Mouse (Mus musculus) heart, adult 11 months (tissue): ENCODE measurements around the gene Gnas.

Experiments
- DNase-seq: peaks from one replicate; pipeline ENCODE4 v3.0.0; 2022

Gene Gnas

DNA sequence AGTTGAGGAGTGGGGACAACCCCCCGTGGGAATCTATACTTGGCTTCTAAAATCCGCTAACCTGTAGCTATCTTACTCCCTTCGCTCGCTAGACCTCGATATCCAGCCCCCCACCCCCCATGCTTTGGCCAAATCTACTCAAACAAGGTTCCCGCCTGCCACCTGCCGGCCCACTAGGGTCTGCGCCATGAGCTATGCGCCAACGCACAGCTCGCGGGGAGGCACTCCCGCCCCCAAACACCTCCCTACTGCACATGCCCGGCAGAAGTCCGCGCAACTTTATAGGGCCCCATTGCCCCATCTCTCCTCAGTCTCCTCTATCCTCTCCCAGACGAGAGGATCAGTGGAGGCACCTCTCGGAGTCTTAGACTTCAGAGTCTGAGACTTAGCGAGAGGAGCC is at the start of gene Gnas:
Gene Gnas (plus strand): TSS at position 310 of the 400 bp plus-strand sequence.
- peak; percentile 87 for DNase-seq

- DNase-seq, result no peak
Observed at GRCm38 (mm10) chr2:174242431-174242830, 41.7 kb upstream of the Gnas start.

DNA sequence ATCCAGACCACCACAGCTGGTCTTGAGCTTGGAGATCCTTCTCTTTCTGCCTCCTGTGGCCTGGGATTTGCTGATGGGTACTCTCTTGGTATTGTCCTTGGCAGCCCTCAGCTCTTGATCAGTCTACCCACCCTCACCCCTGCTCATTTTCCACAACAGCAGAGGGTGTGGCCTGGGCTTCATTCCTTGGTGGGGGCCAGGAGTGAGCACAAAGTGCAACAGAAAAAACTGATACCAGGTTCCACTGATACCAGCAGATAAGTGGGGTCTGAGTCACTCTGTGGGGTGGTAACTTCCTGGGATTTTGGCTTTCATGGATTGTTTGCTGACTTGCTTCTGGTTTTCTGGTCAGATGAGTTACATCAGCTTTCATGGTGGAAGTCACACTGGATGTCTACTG is 32.2 kb upstream of the Gnas start:
- DNase-seq, result no peak

DNA sequence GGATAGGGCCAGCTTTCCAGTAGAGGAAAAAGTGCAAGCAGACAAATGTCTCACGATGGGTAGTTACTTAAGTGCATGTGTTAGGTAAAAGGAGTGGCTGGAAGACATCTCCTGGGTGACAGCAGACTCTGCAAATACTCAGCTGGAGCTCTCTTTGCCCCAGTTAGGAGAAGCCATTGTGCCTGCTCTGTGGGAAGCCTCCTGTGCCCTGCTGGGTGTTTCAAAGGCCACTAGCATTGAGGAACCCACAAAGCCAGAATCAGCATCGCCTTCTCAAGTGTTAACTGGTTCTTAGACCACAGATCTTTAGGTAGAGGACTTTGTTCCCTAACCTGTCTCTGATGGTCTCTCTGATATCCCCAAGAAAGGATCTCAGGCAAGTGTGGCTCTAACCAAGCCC is 26.8 kb upstream of the Gnas start:
- DNase-seq, result no peak

GRCm38 (mm10) chr2:174260004-174260403 is 24.1 kb upstream of the Gnas start:
- DNase-seq, result no peak

GRCm38 (mm10) chr2:174260908-174261800 is 23.0 kb upstream of the Gnas start:
- DNase-seq, result no peak

DNA sequence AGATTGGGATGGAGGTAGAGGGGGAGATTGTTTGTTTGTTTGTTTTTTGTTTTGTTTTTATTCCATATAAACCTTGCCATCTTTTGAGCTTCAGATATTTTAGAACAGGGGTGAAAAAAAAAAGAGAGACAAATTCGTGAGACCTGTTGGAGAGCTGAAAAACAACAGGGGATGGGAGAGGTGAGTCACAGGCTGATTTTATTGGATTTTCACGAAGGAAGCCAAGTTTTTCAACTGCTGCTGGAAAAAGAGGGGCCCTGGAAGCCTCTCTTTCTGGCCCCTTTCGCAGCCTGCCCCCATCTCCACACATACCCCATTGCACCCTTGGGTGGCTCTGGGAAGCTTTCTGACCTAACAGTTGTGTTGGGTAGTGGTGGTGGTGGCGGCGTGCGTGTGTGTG is 22.3 kb upstream of the Gnas start:
- no peak for DNase-seq

DNA sequence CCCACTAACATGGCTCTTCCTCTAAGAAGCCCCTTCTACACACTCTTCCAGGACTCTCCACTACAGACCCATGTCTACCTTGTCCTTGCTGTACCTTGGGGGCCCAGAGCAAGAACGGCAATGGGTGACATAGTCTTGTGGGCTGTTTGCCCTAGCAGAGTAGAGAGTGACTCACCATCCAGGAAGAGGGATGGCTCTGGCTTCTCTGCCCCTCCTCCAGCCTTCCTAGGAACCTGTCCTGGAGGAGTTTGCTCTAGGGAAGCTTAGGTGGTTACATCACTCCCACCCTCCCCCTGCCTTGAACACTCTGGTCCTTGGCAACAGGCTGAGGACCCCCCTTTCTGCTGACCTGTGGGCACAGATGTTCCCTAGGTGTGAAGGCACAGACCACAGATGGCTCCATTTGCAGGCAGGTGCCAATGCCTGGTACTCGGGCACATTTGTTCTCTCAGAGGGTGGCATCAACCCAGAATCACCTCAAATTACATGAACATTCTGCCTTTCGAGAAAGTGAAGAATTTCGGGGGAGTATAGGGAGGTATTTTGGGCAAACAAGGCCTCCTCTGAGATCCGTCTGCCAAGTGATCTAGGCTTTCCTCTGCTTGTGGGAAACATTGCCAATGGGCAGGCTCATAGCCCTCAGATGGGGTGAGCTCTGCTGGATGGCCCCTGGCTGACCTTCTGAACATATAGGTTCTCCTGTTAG is 20.9 kb upstream of the Gnas start:
- no peak for DNase-seq

GRCm38 (mm10) chr2:174264248-174264647 is 19.9 kb upstream of the Gnas start:
- no peak for DNase-seq

- DNase-seq, result no peak
Observed at GRCm38 (mm10) chr2:174270416-174270815, 13.7 kb upstream of the Gnas start.

DNA sequence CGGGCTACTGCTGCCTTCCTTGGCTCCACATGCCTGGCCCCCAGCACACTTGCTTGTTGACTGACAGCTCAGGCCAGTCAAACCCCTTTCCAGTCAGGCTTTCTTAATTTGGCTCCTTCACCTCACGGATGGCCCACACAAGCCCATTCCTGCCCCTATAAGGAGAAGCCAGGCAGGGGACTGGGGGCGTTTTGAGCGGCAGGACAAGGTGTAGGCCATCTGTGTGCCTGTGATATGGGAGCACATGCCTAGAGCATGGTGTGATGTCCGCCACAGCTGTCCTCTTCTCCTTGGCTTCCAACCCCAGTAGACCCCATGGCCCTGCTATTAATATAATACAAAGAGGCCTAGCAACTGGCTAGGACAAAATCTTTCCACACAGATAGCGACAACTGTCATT is 12.7 kb upstream of the Gnas start:
- no peak for DNase-seq

- no peak for DNase-seq
Observed at GRCm38 (mm10) chr2:174273131-174273530, 11.0 kb upstream of the Gnas start.

GRCm38 (mm10) chr2:174273961-174274360 is 10.2 kb upstream of the Gnas start:
- DNase-seq, result no peak

- no peak for DNase-seq
Observed at GRCm38 (mm10) chr2:174279771-174280170, 4.3 kb upstream of the Gnas start.

- peak; percentile 63 for DNase-seq
Observed at GRCm38 (mm10) chr2:174283341-174283740, 779 bp upstream of the Gnas start.

DNA sequence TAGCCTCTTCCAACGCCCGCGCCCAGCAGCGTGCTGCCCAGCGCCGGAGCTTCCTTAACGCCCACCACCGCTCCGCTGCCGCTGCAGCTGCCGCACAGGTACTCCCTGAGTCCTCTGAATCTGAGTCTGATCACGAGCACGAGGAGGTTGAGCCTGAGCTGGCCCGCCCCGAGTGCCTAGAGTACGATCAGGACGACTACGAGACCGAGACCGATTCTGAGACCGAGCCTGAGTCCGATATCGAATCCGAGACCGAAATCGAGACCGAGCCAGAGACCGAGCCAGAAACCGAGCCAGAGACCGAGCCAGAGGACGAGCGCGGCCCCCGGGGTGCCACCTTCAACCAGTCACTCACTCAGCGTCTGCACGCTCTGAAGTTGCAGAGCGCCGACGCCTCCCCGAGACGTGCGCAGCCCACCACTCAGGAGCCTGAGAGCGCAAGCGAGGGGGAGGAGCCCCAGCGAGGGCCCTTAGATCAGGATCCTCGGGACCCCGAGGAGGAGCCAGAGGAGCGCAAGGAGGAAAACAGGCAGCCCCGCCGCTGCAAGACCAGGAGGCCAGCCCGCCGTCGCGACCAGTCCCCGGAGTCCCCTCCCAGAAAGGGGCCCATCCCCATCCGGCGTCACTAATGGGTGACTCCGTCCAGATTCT is 812 bp downstream of the Gnas start:
- peak; percentile 85 for DNase-seq

DNA sequence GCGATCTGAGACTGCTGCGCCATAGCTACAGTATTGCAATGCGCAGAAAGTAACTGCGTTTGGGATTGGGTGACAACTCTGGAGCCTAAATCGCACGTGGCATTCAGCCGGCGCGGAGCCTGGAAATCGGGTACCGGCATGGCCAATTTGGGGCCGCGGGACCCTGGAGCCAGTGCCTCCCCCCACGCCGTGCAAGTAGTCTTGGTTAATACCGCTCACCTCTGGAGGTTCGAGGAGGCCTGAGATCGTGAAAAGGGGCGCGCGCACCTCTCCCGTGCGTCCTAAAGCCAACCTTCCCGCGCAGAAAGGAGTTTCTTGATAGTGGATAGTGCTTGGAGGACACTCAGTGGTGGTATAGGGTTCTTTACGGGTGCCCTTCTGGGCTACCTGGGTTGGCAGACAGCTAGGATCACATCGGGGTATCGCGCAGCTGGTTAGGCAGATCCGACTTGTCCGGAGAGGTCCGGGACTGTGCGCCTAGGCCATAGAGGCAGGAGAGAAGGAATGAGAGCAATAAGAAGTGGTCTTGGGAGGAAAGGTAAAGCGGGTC is 1.9 kb downstream of the Gnas start:
- peak; percentile 85 for DNase-seq

GRCm38 (mm10) chr2:174287921-174288320 is 3.8 kb downstream of the Gnas start:
- DNase-seq, result peak; percentile 51

- DNase-seq, result peak; percentile 56
Observed at GRCm38 (mm10) chr2:174288673-174289430, 4.7 kb downstream of the Gnas start.

GRCm38 (mm10) chr2:174291029-174291661 is 7.0 kb downstream of the Gnas start:
- DNase-seq, result peak; percentile 62

- no peak for DNase-seq
Observed at GRCm38 (mm10) chr2:174291662-174292030, 7.5 kb downstream of the Gnas start.

DNA sequence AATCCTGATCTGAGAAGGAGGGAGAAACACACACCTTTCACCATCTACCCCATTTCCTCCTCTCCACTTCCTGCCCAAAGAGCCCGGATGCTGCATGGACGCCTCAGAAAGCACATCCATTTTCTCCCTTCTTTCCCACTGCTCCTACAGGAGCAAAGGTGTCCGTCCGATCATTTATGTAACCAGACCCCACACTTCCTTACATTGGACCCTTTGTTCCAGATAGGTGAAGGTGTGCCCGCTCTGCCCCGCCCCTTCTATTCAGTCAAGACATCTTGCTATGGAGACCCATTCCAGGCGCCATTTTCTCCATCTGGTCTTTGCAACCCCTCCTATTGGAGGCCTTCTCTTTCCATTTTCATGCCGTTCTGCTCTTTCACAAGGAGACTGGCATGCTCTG is 10.3 kb downstream of the Gnas start:
- DNase-seq, result no peak
